Mouse (Mus musculus): ENCODE data around the gene Limd1. TPM values are rescaled to one million over a fixed set of nuclear protein-coding genes. Genes with fewer than 3 reads are reported as not detected.

Gene Limd1
- total and polyA plus RNA-seq, 2 experiments from 2014 or later = 11.1 to 30.3 TPM

DNA sequence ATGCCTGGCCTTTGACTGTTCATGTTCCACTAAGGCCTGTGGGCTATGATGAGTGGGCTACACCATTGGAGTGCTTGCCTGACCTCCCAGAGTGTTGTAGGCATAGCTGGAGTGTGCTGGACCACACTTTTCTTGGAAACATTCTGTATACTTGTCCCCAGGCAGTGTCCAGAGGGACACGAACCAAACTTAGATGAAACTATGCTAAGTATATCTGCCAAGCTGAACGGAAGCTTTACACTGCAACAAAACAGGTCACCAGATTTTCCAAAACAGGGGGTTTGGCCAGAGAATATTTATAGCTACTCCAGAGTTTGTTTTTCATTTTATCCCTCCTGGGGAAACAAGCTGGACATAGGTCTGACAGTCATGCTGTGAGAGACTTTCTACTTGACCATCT lies 10.6 kb downstream of the Limd1 start:
- no peak overlapping the region for H3K27ac ChIP-seq
- H3K9me3 ChIP-seq (ENCODE audit: low read length) = no peaks in the 10 kb centered on the region
- TF ChIP-seq CTCF (IDR thresholded peaks at IDR 0.05; ENCODE audit: low read depth) = no peak

GRCm38 (mm10) chr9:123489727-123490343 lies 11.3 kb downstream of the Limd1 start:
- H3K4me1 ChIP-seq (ENCODE audit: insufficient read depth, low read length) = peaks cover 3% of the 10 kb centered on the region; the same call in 1 of the 2 replicates
- H3K27me3 ChIP-seq (ENCODE audit: insufficient read depth, low read length) = no peaks in the 10 kb centered on the region
- no peak overlapping the region for H3K9ac ChIP-seq (replicated peaks; ENCODE audit: low read length)
- H3K4me2 ChIP-seq (ENCODE audit: low read depth, low read length) = no peak overlapping the region
- H3K9me3 ChIP-seq (ENCODE audit: low read length) = no peaks in the 10 kb centered on the region
- no peak overlapping the region for H3K27ac ChIP-seq
- WGBS = 73% methylated on average over 9 of the region's 9 CpGs
- ATAC-seq (no peak), DNase-seq (ENCODE audit: low spot score) (no peak)
- no peaks in the 10 kb centered on the region for H3K36me3 ChIP-seq (ENCODE audit: insufficient read depth, low read length)
- no peak overlapping the region for H3K4me3 ChIP-seq (ENCODE audit: low read length)
- TF ChIP-seq CTCF (IDR thresholded peaks at IDR 0.05; ENCODE audit: low read depth) = no peak

More for the DNA sequence above, 10.6 kb downstream of the Limd1 start:
- DNase-seq (ENCODE audit: low spot score) (no peak), ATAC-seq (no peak)
- WGBS = 75% methylated on average over 2 of the region's 2 CpGs
- Histone ChIP-seq H3K4me1 (ENCODE audit: insufficient read depth, low read length) (peaks cover 3% of the 10 kb centered on the region; the same call in 1 of the 2 replicates), H3K4me3 (ENCODE audit: low read length) (no peak overlapping the region), H3K36me3 (ENCODE audit: insufficient read depth, low read length) (no peaks in the 10 kb centered on the region), H3K4me2 (ENCODE audit: low read depth, low read length) (no peak overlapping the region), H3K27me3 (ENCODE audit: insufficient read depth, low read length) (no peaks in the 10 kb centered on the region), H3K9ac (replicated peaks; ENCODE audit: low read length) (no peak overlapping the region)

DNA sequence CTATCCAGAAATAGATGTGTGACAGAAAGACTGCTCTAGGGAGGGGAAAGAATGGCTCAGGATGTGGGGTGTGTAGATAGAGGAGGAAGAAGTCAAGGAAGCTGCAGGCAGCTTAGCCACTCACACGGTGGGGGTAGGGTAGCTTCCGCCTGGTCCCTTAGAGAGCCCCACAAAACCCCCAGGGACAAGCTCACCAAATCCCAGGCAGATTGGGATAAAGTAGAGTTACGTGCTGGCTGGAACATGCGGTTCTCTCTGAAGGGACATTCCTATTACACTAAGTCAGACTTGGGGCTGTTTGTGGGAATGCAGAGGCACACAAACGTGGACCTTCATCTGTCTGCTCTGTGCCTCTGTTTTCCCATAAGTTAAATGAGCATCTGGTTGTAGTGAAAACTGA lies 12.4 kb downstream of the Limd1 start:
- TF ChIP-seq CTCF (IDR thresholded peaks at IDR 0.05; ENCODE audit: low read depth) = no peak
- H3K4me2 ChIP-seq (ENCODE audit: low read depth, low read length) = no peak overlapping the region
- DNase-seq (ENCODE audit: low spot score) = no peak
- peaks cover 3% of the 10 kb centered on the region; the same call in 1 of the 2 replicates for H3K4me1 ChIP-seq (ENCODE audit: insufficient read depth, low read length)
- no peaks in the 10 kb centered on the region for H3K27me3 ChIP-seq (ENCODE audit: insufficient read depth, low read length)
- H3K36me3 ChIP-seq (ENCODE audit: insufficient read depth, low read length) = no peaks in the 10 kb centered on the region
- H3K9ac ChIP-seq (replicated peaks; ENCODE audit: low read length) = no peak overlapping the region
- WGBS = 64% methylated on average over 5 of the region's 5 CpGs
- no peaks in the 10 kb centered on the region for H3K9me3 ChIP-seq (ENCODE audit: low read length)
- no peak overlapping the region for H3K4me3 ChIP-seq (ENCODE audit: low read length)
- ATAC-seq = no peak
- H3K27ac ChIP-seq = no peak overlapping the region

DNA sequence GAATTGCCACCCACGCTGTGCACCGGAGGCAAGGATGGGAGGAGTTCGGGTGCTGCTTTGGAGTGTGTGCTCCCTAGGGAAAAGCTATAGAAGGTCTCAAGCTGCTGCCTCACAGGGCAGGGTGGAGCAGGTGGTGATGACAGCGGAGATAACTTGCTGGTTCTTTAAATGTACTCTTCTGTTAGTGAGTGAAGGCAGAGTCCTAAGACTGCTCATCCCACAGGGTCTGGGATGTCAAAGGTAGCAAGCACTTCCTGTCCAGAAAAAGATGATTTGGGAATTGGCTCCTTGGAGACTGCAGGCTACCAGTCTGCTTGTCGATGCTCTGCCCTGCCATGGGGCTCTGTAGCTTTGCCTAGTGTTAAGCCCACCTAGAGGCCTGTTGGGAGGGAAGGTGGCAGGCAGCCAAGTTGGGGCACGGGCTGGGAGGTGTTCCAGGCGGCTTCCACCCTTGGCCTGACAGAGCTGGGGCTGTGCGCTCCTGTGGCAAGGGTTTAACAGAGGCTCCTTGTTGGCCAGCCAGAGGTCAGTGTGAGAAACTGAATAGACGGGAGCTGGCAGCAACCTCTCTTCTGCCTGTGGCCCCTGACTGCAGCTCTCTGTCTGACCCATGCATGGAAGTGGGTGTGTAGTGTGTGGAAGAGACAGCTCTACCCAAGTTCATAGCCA lies 13.5 kb downstream of the Limd1 start:
- no peak overlapping the region for H3K4me3 ChIP-seq (ENCODE audit: low read length)
- WGBS = 51% methylated on average over 9 of the region's 9 CpGs
- DNase-seq (ENCODE audit: low spot score) (peak; percentile 79), ATAC-seq (peak; percentile 91)
- no peak overlapping the region for H3K9ac ChIP-seq (replicated peaks; ENCODE audit: low read length)
- H3K27me3 ChIP-seq (ENCODE audit: insufficient read depth, low read length) = no peaks in the 10 kb centered on the region
- no peaks in the 10 kb centered on the region for H3K4me1 ChIP-seq (ENCODE audit: insufficient read depth, low read length)
- no peaks in the 10 kb centered on the region for H3K9me3 ChIP-seq (ENCODE audit: low read length)
- no peak overlapping the region; the same call in 1 of the 2 replicates for H3K4me2 ChIP-seq (ENCODE audit: low read depth, low read length)
- H3K27ac ChIP-seq = peak overlapping the region; percentile 42; the same call in 1 of the 2 replicates
- no peaks in the 10 kb centered on the region for H3K36me3 ChIP-seq (ENCODE audit: insufficient read depth, low read length)
- no peak for TF ChIP-seq CTCF (IDR thresholded peaks at IDR 0.05; ENCODE audit: low read depth)

GRCm38 (mm10) chr9:123496665-123497064 lies 18.2 kb downstream of the Limd1 start:
- no peaks in the 10 kb centered on the region for H3K36me3 ChIP-seq (ENCODE audit: insufficient read depth, low read length)
- no peak overlapping the region for H3K4me3 ChIP-seq (ENCODE audit: low read length)
- no peak overlapping the region for H3K27ac ChIP-seq
- H3K4me2 ChIP-seq (ENCODE audit: low read depth, low read length) = no peak overlapping the region
- 29% methylated on average over 13 of the region's 13 CpGs for WGBS
- H3K9me3 ChIP-seq (ENCODE audit: low read length) = no peaks in the 10 kb centered on the region
- ATAC-seq (no peak), DNase-seq (ENCODE audit: low spot score) (no peak)
- H3K9ac ChIP-seq (replicated peaks; ENCODE audit: low read length) = no peak overlapping the region
- TF ChIP-seq CTCF (IDR thresholded peaks at IDR 0.05; ENCODE audit: low read depth) = no peak
- no peaks in the 10 kb centered on the region for H3K27me3 ChIP-seq (ENCODE audit: insufficient read depth, low read length)
- no peaks in the 10 kb centered on the region for H3K4me1 ChIP-seq (ENCODE audit: insufficient read depth, low read length)

DNA sequence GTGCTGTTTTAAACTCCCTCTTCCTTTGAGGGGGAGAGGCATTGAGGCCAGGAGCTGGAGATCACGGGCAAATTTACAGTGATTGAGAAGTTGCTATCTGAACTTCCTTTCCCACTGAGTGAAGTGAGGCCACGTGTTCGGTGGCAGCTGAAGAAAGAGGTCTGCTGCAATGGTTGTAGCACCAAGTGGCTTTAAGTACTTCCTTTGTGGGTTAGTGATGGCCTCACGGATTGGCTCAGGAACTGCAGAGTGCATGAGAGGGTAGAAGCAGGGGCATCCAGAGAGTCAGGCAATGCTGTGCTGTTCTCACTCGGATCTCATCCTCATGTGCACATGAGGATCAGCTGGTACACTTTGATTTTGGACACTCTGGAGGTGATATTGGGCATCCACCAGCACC lies 19.4 kb downstream of the Limd1 start:
- no peak overlapping the region for H3K4me2 ChIP-seq (ENCODE audit: low read depth, low read length)
- DNase-seq (ENCODE audit: low spot score) (no peak), ATAC-seq (no peak)
- H3K9me3 ChIP-seq (ENCODE audit: low read length) = no peaks in the 10 kb centered on the region
- no peaks in the 10 kb centered on the region for H3K4me1 ChIP-seq (ENCODE audit: insufficient read depth, low read length)
- 85% methylated on average over 5 of the region's 5 CpGs for WGBS
- no peak overlapping the region for H3K4me3 ChIP-seq (ENCODE audit: low read length)
- H3K9ac ChIP-seq (replicated peaks; ENCODE audit: low read length) = no peak overlapping the region
- H3K27ac ChIP-seq = no peak overlapping the region
- H3K36me3 ChIP-seq (ENCODE audit: insufficient read depth, low read length) = no peaks in the 10 kb centered on the region
- no peak for TF ChIP-seq CTCF (IDR thresholded peaks at IDR 0.05; ENCODE audit: low read depth)
- H3K27me3 ChIP-seq (ENCODE audit: insufficient read depth, low read length) = no peaks in the 10 kb centered on the region

DNA sequence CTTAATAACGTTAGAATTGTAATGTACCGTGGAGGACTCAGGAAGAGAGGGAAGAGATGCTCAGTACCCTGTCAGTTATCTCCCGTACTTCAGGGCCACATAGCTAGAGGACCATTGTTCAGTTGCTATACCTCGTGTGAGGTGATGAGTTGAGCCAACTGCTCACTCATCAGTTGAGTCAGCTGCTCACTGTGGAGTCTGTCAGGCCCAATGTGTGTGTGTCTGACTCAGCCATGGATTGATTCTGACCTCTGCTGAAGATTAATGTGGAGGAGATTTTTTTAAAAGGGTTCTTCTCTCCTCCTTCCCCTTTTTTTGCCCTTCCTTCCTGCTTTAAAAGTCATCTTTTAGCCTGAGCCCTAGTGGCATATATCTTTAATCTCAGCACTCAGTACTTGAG lies 22.0 kb downstream of the Limd1 start:
- Histone ChIP-seq H3K4me2 (ENCODE audit: low read depth, low read length) (no peak overlapping the region), H3K27ac (no peak overlapping the region), H3K36me3 (ENCODE audit: insufficient read depth, low read length) (no peaks in the 10 kb centered on the region), H3K4me1 (ENCODE audit: insufficient read depth, low read length) (no peaks in the 10 kb centered on the region), H3K9ac (replicated peaks; ENCODE audit: low read length) (no peak overlapping the region), H3K9me3 (ENCODE audit: low read length) (no peaks in the 10 kb centered on the region), H3K27me3 (ENCODE audit: insufficient read depth, low read length) (no peaks in the 10 kb centered on the region), H3K4me3 (ENCODE audit: low read length) (no peak overlapping the region)
- DNase-seq (ENCODE audit: low spot score) (no peak), ATAC-seq (no peak)
- TF ChIP-seq CTCF (IDR thresholded peaks at IDR 0.05; ENCODE audit: low read depth) = no peak
- WGBS = 89% methylated on average over 4 of the region's 4 CpGs

Data from hindbrain, postnatal 0 days (tissue).